Mouse (Mus musculus) heart, postnatal 10 days (tissue): ENCODE results near the gene Tmem33. TPM values are rescaled to one million over a fixed set of nuclear protein-coding genes. Genes with fewer than 3 reads are reported as not detected.

Experiments
- DNase-seq, 2 experiments: peaks; one replicate each; pipeline ENCODE4 v3.0.0; 2021
- intact Hi-C: fragments of 180-260 bp; cut with DNase I; formaldehyde crosslinking; loops from one replicate; pipeline ENCODE4 v1.15.1; 2025
- total RNA-seq, 2 experiments: library from RNA; stranded (reverse); gene quantifications; 2 replicates each; pipeline ENCODE4 v1.2.3; 2021

The Tmem33 gene
- total RNA-seq, 2 experiments from 2014 or later, result 40.1 to 46.0 TPM

DNA sequence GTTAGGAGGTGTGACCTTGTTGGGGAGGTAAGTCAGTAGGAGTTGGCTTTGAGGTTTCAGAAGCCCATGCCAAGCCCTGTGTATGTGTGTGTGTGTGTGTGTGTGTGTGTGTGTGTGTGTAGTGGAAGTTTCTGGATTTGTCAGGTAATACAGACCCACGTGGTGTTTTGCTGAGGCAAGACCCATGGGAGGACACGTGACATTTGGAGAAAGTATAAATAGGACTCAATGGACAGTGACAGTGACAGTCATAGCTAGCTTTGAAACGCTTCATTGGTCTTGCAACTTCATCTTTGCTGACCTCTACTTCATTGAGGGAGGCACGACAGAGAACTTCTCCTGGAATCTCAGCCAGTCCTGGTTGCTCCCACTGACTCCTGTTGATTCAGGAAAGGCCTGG, 8.1 kb upstream of the Tmem33 start:
- no peak for DNase-seq

DNA sequence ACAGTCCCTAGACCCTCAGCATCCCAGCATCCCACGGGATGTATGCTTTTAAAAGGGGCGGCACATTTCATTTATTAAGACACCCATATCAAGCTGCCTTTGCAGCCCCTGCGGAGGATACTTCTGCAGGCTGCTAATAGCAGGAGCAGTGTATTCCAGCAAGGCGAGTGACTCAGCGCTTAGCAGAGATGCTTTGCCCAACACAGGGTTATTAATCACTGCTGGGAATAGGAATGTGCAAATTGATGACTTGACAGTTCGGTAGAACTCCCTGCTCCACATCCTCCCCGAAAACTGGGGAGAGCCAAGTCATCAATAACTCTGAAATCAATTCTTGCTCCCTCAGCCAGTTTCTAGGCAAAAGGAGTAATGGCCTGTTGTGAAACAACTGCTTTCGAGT, 4.7 kb upstream of the Tmem33 start:
- intact Hi-C loops, result no loop called here
- DNase-seq, result no peak

More for the DNA sequence above, 8.1 kb upstream of the Tmem33 start:
- intact Hi-C loops, result no loop called here

DNA sequence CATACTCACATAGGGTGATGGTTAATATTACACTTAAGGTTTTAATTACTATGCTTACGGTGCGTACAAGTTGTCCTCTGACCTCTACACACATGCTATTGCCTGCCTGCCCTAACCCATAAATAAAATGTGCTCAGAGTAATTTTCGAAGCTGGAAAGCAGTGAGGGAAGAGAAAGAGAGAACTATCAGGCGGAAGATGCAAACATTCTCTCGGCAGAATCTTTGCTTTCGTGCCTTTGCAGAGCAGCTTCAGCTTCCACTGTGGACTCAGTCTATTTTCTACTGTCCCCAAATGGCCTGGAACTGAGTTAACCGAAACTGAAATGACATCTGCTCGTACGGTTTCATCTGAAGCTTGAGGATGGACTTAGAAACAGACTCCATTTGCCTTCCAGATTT, 1.9 kb upstream of the Tmem33 start:
- intact Hi-C loops, result no loop called here
- no peak for DNase-seq

DNA sequence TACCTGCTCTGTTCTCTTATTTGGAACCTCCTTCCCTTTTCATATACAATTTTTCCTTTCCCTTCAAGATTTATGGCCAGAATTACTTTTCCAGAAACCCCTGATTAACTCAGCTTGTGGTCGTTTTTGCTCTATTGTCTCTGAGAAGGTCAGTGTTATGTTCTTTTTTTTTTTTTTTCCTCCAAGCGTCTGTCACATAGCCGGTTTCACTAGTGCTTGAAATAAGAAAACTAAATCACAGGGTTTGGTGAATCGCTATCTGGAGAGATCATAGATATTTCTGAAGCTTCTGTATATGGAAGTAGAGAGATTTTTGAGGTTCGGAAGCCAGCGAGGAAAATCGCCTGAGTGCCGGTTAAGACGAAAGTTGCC, 220 bp upstream of the Tmem33 start:
- DNase-seq, result no peak
- intact Hi-C loops, result loop anchor here (2.0 kb wide), 1 partner anchor 47 kb away; the partner anchor contains the start of gene Slc30a9

DNA sequence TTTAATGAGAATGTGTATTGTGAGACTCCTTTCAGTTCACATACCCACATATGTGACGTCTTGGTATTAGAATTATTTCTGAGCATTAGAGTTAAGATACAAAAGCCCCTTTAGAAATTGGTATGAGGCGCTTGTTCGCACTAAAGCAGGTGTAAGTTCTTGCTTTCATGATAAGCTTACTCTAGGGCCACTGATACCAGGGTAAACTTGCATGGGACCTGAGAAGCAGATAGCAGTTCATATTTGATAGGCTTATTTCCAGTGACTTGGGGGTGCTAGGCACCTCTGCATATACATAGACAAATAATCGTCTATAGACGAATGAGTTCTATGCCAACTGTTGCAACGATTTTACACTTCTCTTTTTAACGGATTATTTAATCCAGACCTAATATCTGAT, 2.6 kb downstream of the Tmem33 start:
- no peak for DNase-seq
- intact Hi-C loops, result no loop called here

DNA sequence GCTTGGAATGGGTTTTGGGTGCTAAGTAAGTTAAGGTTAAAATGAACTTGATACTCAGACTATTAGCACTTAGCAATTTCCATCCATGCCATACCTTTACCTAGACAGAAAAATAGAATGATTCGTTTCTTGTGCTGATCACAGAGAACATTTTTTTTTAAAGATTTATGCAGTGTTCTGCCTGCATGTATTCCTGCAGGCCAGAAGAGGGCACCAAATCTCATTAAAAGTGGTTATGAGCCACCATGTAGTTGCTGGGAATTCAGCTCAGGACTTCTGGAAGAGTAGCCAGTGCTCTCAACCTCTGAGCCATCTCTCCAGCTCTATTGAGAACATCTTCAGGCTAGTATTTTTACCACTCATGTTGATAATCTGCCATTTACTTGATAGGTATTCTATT, 5.7 kb downstream of the Tmem33 start:
- DNase-seq, result no peak
- intact Hi-C loops, result no loop called here

DNA sequence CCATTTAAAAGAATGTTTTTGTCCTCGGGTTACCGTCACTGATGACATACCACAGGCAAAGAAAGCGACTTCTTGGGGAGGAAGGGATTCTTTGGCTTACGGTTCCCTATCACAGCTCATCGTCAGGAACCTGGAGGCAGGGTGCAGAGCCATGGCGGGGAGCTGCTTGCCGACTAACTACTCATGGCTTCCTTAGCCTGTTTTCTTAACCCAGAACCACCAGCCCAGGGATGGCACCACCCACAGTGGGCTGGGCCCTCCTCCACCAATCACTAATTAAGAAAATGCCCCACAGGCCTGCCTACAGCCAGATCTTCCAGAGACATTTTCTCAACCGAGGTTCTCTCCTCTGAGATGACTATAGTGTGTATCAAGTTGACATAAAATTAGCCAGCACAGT, 8.9 kb downstream of the Tmem33 start:
- DNase-seq, result no peak

DNA sequence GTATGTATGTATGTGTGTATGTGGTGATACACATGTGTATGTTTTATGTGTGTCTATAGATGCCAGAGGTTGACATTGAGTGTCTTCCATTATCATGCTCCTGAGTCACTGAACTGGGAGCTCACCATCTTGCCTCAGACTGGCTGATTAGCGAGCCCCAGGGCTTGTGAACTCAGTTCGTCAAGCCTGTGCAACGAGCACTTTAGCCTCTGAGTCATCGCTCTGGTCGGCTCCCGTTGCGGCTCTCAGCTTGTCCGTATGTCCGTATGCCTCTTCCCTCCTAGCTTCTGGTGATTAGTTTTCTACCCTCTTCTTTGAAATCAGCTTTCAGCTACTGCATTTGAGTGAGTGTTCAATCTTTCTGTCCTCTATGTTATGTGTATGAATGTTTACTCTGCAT, 19.0 kb downstream of the Tmem33 start:
- intact Hi-C loops, result no loop called here

More for the DNA sequence above, 8.9 kb downstream of the Tmem33 start:
- intact Hi-C loops, result no loop called here

DNA sequence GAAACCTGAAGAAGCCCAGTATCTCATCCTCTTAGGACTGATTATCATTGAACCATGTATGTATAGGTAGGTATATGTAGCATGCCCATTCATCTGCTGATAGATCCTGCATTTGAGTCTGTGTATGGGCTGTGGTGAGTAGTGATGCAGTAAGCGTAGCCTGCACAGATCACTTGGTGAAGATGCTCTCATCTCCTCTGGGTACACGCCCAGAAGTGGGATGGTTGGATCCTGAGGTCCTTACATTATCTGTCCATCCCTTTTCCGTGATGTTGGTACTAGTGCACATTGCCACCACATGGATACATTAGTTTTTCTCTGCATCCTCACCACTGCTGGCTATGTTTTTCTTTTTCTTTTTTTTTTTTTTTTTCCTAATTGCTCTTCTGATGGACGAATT, 19.5 kb downstream of the Tmem33 start:
- intact Hi-C loops, result no loop called here
- DNase-seq, result no peak

More for the DNA sequence above, 19.0 kb downstream of the Tmem33 start:
- DNase-seq, result no peak

DNA sequence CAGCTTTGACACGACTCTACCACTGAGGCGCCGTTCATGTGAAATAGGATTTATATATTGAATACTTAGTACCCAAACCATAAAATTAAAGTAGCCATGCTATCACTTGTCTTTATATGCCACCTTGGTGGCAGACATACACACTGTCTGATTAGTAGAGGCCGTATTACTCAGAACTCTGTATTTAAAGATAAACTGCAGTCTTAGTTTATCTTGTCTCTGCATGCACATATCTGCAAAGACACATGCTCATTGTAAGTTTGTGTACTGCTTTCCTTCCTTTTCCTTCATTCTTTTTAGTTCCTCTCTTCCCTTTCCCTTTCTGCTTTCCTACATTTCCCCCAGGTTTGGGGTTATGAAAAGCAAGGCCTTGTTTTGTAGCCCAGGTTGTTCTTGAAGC, 20.0 kb downstream of the Tmem33 start:
- DNase-seq, result no peak
- intact Hi-C loops, result no loop called here

DNA sequence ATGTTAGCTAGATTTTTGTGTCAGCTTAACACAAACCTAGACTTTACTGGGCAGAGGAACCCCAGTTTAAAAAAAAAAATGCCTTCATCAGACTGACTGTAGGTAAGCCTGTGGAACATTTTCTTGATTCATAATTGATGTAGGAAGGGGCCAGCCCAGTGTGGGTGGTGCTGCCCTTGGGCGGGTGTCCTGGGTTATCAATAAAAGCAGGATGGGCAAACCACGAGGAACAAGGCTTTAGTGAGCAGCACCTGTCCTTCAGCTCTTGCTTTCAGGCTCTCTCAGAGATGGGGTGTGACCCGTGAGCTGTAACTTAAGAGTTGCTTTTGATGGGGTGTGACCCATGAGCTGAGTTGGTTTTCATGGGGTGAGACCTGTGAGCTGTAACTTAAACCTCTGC, 34.7 kb downstream of the Tmem33 start:
- no peak for DNase-seq
- intact Hi-C loops, result no loop called here

DNA sequence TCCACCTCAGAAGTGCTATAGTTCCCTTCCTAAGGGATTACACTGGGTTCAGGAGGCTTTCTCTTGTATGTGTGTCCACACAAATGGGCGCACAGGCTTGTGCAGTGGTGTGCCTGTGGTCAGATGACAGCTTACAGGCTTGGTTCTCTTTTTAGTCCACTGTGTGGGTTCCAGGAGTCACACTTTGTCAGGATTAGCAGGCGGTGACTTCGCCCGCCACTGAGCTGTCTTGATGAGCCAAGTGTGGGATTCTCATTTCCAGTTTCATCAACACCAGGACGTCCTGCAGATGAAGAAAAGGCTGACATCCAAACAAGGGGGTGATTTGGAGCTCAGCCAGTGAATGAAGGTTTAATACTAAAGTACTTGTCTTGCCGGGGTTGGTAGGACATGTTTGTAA, 35.3 kb downstream of the Tmem33 start:
- intact Hi-C loops, result no loop called here
- DNase-seq, result no peak

DNA sequence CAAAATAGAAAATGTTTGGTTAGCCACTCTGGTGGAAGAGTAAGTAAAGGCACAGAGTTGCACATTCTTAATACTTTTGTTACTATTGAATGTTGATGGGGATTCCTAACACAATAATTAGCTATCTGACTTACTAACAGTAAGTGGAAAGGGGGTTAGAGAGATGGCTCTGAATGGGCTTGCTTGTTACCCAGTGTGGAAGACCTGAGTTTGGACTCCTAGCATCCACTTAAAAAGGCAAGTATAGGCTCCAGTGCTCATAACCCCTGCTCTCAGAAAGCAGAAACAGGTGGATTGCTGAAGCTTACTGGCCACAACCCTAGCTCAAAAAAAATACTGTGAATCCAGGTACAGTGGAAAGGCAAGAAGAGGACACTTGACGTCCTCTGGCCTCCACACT, 35.8 kb downstream of the Tmem33 start:
- no peak for DNase-seq
- intact Hi-C loops, result no loop called here

DNA sequence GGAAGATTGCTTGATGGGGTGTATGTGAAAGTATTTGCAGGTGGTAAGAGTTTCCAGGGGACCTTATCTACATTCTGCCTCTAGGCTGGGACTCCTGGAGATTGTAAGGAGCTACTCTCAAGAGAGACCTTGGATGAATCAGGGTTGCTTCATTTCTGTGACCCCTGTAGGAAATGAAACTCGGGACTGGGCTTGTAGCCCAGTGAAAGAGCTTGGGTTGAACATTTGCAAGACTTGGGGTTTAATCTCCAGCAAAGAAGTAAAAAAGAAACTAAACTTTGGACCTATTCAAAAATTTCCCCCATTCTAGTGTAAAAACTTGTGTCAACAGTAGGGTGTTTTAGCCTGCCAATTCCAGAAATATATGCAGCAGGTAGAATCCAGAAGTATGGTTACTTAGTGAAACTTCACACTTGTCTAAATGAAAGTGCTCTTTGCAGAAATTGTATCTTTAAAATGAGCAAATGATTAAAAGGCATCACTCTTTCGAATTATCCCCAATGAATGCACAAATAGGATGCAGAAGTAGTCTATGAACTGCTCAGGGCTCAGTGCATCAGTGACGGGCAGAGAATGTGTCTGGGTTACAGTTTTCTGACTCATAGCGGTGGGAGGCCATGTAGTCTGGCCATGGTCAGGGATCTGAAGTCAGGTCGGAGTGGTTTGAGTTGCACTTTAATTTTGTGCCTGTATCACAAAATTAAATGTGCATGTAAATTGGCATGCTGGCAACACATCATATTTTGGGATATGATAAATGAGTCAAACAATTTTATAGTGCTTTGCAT, 36.9 kb downstream of the Tmem33 start:
- DNase-seq, result no peak
- intact Hi-C loops, result no loop called here

DNA sequence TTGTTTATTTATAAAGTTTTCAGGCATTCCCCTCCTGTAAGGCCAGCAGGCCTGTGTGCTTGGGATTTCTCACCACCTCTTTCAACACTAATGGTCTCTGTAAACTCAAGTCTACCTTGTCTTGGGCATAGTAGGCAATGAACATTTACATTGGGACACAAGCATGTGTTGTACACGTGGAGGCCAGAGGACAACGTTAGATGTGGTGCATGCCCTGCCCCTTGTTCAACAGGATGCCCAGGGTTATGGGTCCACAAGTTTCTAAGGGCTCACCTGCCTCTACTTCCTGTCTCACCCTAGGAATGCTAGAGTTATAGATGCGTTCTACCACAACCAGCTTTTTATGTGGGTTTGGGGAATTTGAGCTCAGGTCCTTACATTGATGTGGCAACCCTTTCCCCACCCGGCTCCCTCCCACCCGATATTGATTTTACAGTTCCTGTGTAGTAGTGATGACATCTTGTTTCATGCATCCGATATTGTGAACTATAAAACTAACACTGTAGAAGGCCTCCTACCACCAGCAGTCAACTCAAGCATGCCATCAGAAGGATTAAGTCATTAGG, 39.6 kb downstream of the Tmem33 start:
- DNase-seq, result no peak
- intact Hi-C loops, result no loop called here

DNA sequence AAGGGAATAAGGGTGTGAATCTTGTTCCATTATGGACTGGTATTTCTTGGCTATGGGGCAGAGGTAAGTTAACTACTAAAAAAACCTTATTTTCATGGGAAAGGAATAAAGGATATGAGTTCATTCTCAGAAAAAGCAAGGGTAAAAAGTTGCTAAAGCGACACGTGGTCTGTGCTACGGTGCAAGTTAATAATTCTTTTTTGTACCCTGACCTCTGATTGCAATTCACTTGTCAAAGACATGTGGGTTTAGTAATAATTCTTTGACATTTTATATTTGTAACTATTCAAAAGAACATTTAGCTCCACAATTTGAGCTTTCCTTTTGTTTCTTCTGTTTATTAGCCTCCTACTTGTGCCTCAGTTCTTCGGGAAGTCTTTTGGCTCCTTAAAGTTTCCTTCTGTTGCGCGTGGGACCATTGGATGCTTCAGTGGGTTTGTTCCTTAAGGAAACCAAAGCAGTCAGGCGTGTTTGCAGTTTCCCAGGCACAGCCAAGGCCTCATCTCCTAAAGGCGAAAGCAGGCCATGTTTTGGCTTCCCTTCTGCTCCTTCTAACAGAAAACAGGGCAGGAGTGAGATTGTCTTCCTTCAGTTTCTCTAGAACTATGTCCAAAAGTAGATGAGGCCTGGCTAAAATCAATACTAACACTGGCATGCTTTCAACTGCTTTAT, 40.7 kb downstream of the Tmem33 start:
- intact Hi-C loops, result no loop called here
- no peak for DNase-seq

DNA sequence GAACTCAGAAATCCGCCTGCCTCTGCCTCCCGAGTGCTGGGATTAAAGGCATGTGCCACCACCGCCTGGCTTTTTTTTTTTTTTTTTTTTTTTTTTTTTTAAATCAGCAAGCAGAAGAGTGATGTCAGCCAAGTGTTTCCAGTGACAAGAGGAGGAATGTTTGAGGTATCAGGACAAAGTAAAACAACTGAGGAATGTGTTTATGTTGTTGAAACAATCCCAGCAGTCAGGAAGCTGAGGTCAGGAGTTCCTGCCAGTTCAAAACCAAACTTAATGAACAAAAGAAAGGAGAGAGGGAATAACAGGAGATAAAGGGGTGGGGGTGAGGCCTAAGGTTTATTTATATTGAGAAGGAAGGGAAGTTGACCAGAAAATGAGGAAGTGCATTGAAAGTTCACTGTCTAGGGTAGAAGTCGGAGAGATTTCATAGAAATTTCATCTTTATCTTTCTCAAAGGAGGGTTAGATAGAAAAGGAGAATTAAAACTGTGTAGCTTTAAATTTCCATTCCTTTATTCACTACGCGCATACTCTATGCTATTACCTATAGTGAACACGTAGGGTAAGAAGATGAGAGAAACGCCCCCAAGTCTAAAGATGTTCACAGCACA, 41.5 kb downstream of the Tmem33 start:
- intact Hi-C loops, result no loop called here
- DNase-seq, result no peak

DNA sequence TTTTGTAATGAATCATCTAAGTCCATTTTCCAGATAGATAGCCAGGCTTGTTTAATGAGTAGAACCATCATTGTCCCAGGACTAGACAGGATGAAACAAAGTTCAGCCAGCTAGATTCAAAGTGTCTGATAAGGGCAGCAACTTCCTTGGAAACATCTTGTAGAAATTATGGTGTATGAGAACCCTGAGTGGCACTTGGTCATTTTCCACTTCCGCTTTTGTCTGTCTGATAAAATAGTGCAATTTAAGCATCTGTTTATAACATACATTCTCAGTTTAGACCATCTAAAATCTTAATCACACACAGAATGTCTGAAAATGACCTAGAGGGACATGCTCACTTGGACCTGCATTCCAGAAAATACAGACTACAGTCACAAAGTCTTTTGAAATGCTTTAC, 43.5 kb downstream of the Tmem33 start:
- DNase-seq, result no peak
- intact Hi-C loops, result no loop called here

DNA sequence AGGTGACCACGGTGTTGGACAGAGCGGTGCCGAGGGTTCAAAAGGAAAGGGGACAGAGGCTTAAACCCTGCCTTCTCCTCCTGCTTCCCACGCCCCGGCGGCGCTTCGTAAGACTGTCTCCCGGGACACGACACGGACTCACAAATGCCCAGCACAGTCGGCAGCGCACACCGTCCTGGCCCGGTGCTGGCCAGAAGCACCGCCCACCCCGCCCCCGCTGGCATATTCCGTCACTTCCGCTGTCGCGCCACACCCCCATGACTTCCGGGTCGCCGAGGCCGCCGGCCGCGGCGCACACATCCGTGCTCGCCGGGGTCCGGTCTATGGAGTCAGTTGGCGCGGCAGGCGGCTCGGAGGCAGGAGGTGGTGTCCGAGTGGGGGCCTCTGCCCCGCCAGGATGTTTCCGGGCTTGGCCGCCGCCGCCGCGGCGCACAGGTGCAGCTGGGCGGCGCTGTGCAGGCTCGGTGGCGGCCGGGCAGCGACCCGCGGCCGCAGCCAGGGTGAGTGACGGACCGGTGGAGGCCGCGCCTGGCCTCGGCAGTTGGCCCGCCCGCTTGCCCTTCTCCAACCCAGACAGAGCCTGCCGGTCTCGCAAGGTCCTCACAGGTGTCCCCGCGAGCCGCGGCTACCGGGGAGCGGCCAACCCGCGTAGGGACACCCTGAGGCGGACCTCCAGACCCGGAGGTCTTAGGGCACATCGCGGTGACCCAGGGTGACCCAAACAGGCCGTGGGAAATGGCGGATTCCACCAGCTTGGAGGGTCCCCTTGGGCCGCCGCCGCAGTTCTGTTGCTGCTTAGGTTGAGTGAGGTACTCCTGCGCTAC, 46.5 kb downstream of the Tmem33 start, which contains the start of gene Slc30a9:
TSS of gene Slc30a9 (plus strand) at position 258 of the 824 bp plus-strand sequence.
- DNase-seq, result peak; percentile 95 to 96
- intact Hi-C loops, result loop anchor here (2.0 kb wide), 1 partner anchor 46 kb away; the partner anchor contains the start of gene Tmem33

DNA sequence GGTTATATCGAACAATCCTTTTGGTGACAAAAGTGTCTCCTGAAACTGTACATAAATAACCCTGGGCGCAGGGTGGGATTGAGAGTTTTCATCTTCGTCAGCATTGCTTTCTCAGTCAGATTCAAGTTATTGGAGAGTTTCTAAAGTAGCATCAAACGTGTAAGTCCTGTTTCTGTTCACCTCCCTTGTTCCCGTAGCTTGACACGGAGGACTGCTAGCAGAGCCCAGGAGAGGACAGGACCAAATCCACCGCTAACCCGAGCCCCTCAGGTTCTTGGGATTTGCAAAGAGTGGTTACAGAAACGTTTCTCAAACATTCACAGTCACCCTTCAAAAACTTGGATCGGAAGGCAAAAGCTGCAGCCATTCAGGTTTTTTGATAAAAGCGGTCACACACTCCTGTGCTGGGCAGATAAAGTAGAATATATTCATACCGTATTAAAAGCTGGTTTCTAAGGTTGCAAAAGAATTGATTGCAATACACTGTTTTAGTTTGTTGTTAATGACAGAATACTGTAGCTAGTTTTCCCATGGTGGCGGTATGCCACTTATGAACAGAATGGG, 47.4 kb downstream of the Tmem33 start:
- intact Hi-C loops, result loop anchor here (2.0 kb wide), 1 partner anchor 47 kb away; the partner anchor contains the start of gene Tmem33

More for the DNA sequence above, 47.4 kb downstream of the Tmem33 start:
- peak in 1 of 2 experiments; percentile 14 for DNase-seq
